Mouse (Mus musculus) thymus, postnatal 0 days (tissue): Measurements from ENCODE around the gene Phf20. TPM values are rescaled to one million over a fixed set of nuclear protein-coding genes. Genes with fewer than 3 reads are reported as not detected.

Source experiments
- microRNA-seq: library from miRNA; unstranded; fragments of <30 nt; microRNA quantifications from one replicate; pipeline ENCODE4, GENCODE M21; 2016; ENCODE audit warnings: borderline number of aligned reads
- polyA plus RNA-seq: library from polyadenylated mRNA; unstranded; fragments of >200 nt; fragmentation: Nextera tagmentation; extraction: Ambion mirVana; gene quantifications from 2 replicates; pipeline ENCODE4 v1.2.1, GENCODE M21; 2015

Phf20 gene
- polyA plus RNA-seq, 1 experiment from 2014 or later, result 62.7 TPM

Small RNA genes within 50 kb of the gene (microRNA-seq; reads per million reads assigned to microRNA genes)
- gene Gm22759, result not detected

Other genes starting within 250 kb of the Phf20 start
- 16.6 and 23.4 TPM in 2 replicates for gene Cep250, start 240.0 kb upstream of the Phf20 start, polyA plus RNA-seq
- 2.1 TPM in 2 replicates for gene 6430550D23Rik, start 188.5 kb upstream of the Phf20 start, polyA plus RNA-seq
- gene Ergic3, start 188.4 kb upstream of the Phf20 start, polyA plus RNA-seq, result 175 and 186 TPM in 2 replicates
- gene Fer1l4, start 143.5 kb upstream of the Phf20 start, polyA plus RNA-seq, result 0.04 and 0.07 TPM in 2 replicates
- gene Spag4, start 131.3 kb upstream of the Phf20 start, polyA plus RNA-seq, result 0.90 and 0.98 TPM in 2 replicates
- 65.0 and 76.9 TPM in 2 replicates for gene Cpne1, start 84.5 kb upstream of the Phf20 start, polyA plus RNA-seq
- 22.0 and 22.8 TPM in 2 replicates for gene Rbm12, start 84.5 kb upstream of the Phf20 start, polyA plus RNA-seq
- 13.8 and 14.9 TPM in 2 replicates for gene Gm28036, start 69.4 kb upstream of the Phf20 start, polyA plus RNA-seq
- gene Romo1, start 52.4 kb upstream of the Phf20 start, polyA plus RNA-seq, result 490 and 536 TPM in 2 replicates
- 51.4 and 51.5 TPM in 2 replicates for gene Nfs1, start 52.3 kb upstream of the Phf20 start, polyA plus RNA-seq
- 783 and 898 TPM in 2 replicates for gene Rbm39, start 16.2 kb upstream of the Phf20 start, polyA plus RNA-seq
- 10.3 and 12.2 TPM in 2 replicates for gene Cnbd2, start 115.8 kb downstream of the Phf20 start, polyA plus RNA-seq
- gene Scand1, start 116.2 kb downstream of the Phf20 start, polyA plus RNA-seq, result 176 and 184 TPM in 2 replicates
- gene Epb41l1, start 224.4 kb downstream of the Phf20 start, polyA plus RNA-seq, result 0.21 and 0.38 TPM in 2 replicates